Mouse (Mus musculus): ENCODE data around the gene Ptn.

GRCm38 (mm10) chr6:36832681-36833080, 22.7 kb upstream of the Ptn start:
- TF ChIP-seq TAL1 (IDR thresholded peaks at IDR 0.05; ENCODE audit: low read length) (no peak), GATA1 (IDR thresholded peaks at IDR 0.05; ENCODE audit: low read length) (no peak)

Measured in erythroblast, embryonic 14.5 days (primary cell).